Mouse (Mus musculus) CD4-positive, CD25-positive, alpha-beta regulatory T cell, adult 9 weeks (primary cell): ENCODE measurements around the gene Slc30a6. TPM values are rescaled to one million over a fixed set of nuclear protein-coding genes. Genes with fewer than 3 reads are reported as not detected.

ENCODE experiments used
- polyA plus RNA-seq: library from polyadenylated mRNA; unstranded; fragments of 100-300 nt; shearing (Covaris generic); gene quantifications from one replicate; pipeline ENCODE4 v1.2.1, GENCODE M21; 2017

Gene Slc30a6
- polyA plus RNA-seq: 44.5 TPM

GRCm38 (mm10) chr17:74395383-74396065 lies at the start of gene Slc30a6:
Slc30a6 (plus strand) TSS chr17:74395608.

GRCm38 (mm10) chr17:74458711-74459408 lies 63.5 kb downstream of the Slc30a6 start, which contains the start of gene Nlrc4:
Nlrc4 (minus strand) TSS chr17:74459142.

Other genes starting within 250 kb of the Slc30a6 start
- gene Memo1, start 100.1 kb upstream of the Slc30a6 start, polyA plus RNA-seq: 46.1 TPM
- gene Dpy30, start 71.7 kb upstream of the Slc30a6 start, polyA plus RNA-seq: 128 TPM
- gene Spast, start 56.6 kb upstream of the Slc30a6 start, polyA plus RNA-seq: 5.0 TPM
- gene Nlrc4, start 63.5 kb downstream of the Slc30a6 start, polyA plus RNA-seq: 1.2 TPM
- gene Yipf4, start 93.9 kb downstream of the Slc30a6 start, polyA plus RNA-seq: 13.5 TPM
- gene Birc6, start 132.7 kb downstream of the Slc30a6 start, polyA plus RNA-seq: 41.2 TPM